Mouse (Mus musculus) embryonic facial prominence, embryonic 14.5 days (tissue): ENCODE measurements around the gene Prss53. TPM values are rescaled to one million over a fixed set of nuclear protein-coding genes. Genes with fewer than 3 reads are reported as not detected.

ENCODE experiments used
- ATAC-seq: fragments of 200-750 bp; cut with Nextera tagmentation; 2 replicates; pipeline ENCODE4 v1.8.0; 2017; ENCODE audit warnings: low read depth, moderate number of reproducible peaks, moderate TSS enrichment
- DNase-seq: peaks from one replicate; pipeline ENCODE4 v3.0.0-alpha.2; 2015; ENCODE audit warnings: low spot score
- H3K27ac ChIP-seq: fragments of 300-500 bp; sonication (generic); replicated peaks from 2 replicates; pipeline ENCODE4 v1.5.1; 2014; ENCODE audit warnings: low read depth, mild to moderate bottlenecking, low read length, moderate library complexity
- H3K27me3 ChIP-seq: fragments of 300-500 bp; sonication (generic); replicated peaks from 2 replicates; pipeline ENCODE4 v1.6.1; 2014; ENCODE audit warnings: low read length; ENCODE audit not compliant: control insufficient read depth, insufficient read depth
- H3K36me3 ChIP-seq: fragments of 300-500 bp; sonication (generic); 2 replicates; pipeline ENCODE4 v1.6.1; 2014; ENCODE audit warnings: low read length, mixed read lengths; ENCODE audit not compliant: control insufficient read depth, insufficient read depth
- H3K4me1 ChIP-seq: fragments of 300-500 bp; sonication (generic); 2 replicates; pipeline ENCODE4 v1.6.1; 2014; ENCODE audit warnings: antibody characterized with exemption, low read length; ENCODE audit not compliant: control insufficient read depth, insufficient read depth
- H3K4me2 ChIP-seq: fragments of 300-500 bp; sonication (generic); 2 replicates; pipeline ENCODE4 v1.6.1; 2014; ENCODE audit warnings: low read depth, mild to moderate bottlenecking, low read length, moderate library complexity, mixed read lengths
- H3K4me3 ChIP-seq: fragments of 300-500 bp; sonication (generic); 2 replicates; pipeline ENCODE4 v1.5.1; 2014; ENCODE audit warnings: low read depth, mild to moderate bottlenecking, low read length
- H3K9ac ChIP-seq: fragments of 300-500 bp; sonication (generic); 2 replicates; pipeline ENCODE4 v1.6.1; 2014; ENCODE audit warnings: low read depth, mild to moderate bottlenecking, low read length, moderate library complexity, mixed read lengths
- H3K9me3 ChIP-seq: fragments of 300-500 bp; sonication (generic); 2 replicates; pipeline ENCODE4 v1.6.1; 2016; ENCODE audit warnings: low read length; ENCODE audit not compliant: control insufficient read depth
- WGBS: fragments of 180-500 bp; shearing (Covaris S2); extraction: QIAGEN DNeasy Blood & Tissue Kit; methylation state at CpG from one replicate; pipeline ENCODE4 v1.1.7; 2014; 5-methylcytosine and 5-hydroxymethylcytosine counted together
- polyA plus RNA-seq: library from polyadenylated mRNA; unstranded; fragments of >200 nt; fragmentation: Nextera tagmentation; extraction: Ambion mirVana; gene quantifications from 2 replicates; pipeline ENCODE4 v1.2.1, GENCODE M21; 2014

Prss53 gene
- polyA plus RNA-seq, 1 experiment from 2014 or later, result 2.4 TPM

- H3K4me2 ChIP-seq, result no peak overlapping the region
- no peak overlapping the region for H3K4me3 ChIP-seq
- no peaks in the 10 kb centered on the region for H3K36me3 ChIP-seq
- DNase-seq (no peak), ATAC-seq (no peak)
- H3K4me1 ChIP-seq, result no peaks in the 10 kb centered on the region
- no peak overlapping the region for H3K9ac ChIP-seq
- no peak overlapping the region for H3K27ac ChIP-seq
- 90% methylated on average over 5 of the region's 5 CpGs for WGBS
- H3K27me3 ChIP-seq, result no peaks in the 10 kb centered on the region
- H3K9me3 ChIP-seq, result no peaks in the 10 kb centered on the region
Measured at GRCm38 (mm10) chr7:127837473-127837872, 53.3 kb downstream of the Prss53 start.

Other genes with a start within 250 kb of the Prss53 start
- gene Bcl7c, start 182.0 kb downstream of the Prss53 start, polyA plus RNA-seq, result 84.2 and 86.6 TPM in 2 replicates
- gene Ctf1, start 178.2 kb downstream of the Prss53 start, polyA plus RNA-seq, result 20.9 and 23.8 TPM in 2 replicates
- gene Ctf2, start 158.8 kb downstream of the Prss53 start, polyA plus RNA-seq, result 0.14 and 0.35 TPM in 2 replicates
- 3.0 and 3.8 TPM in 2 replicates for gene Fbxl19, start 146.4 kb downstream of the Prss53 start, polyA plus RNA-seq
- 10.4 and 11.9 TPM in 2 replicates for gene Orai3, start 121.2 kb downstream of the Prss53 start, polyA plus RNA-seq
- 23.0 and 24.1 TPM in 2 replicates for gene Setd1a, start 114.3 kb downstream of the Prss53 start, polyA plus RNA-seq
- gene Gm49388, start 105.4 kb downstream of the Prss53 start, polyA plus RNA-seq, result 0.43 TPM in 1 of 2 replicates, not detected in the other
- 22.2 and 23.5 TPM in 2 replicates for gene Hsd3b7, start 90.4 kb downstream of the Prss53 start, polyA plus RNA-seq
- 28.0 and 38.1 TPM in 2 replicates for gene Stx4a, start 66.7 kb downstream of the Prss53 start, polyA plus RNA-seq
- 3.4 and 5.2 TPM in 2 replicates for gene Stx1b, start 66.4 kb downstream of the Prss53 start, polyA plus RNA-seq
- gene Zfp646, start 14.7 kb downstream of the Prss53 start, polyA plus RNA-seq, result 13.3 and 14.0 TPM in 2 replicates
- gene Zfp668, start 14.1 kb downstream of the Prss53 start, polyA plus RNA-seq, result 11.2 and 14.7 TPM in 2 replicates
- not detected in 2 replicates for gene Gm21974, start 4.5 kb upstream of the Prss53 start, polyA plus RNA-seq
- 286 and 318 TPM in 2 replicates for gene Vkorc1, start 4.6 kb upstream of the Prss53 start, polyA plus RNA-seq
- gene Bckdk, start 13.1 kb upstream of the Prss53 start, polyA plus RNA-seq, result 121 and 125 TPM in 2 replicates
- 31.7 and 35.5 TPM in 2 replicates for gene Kat8, start 21.5 kb upstream of the Prss53 start, polyA plus RNA-seq
- gene Prss8, start 39.1 kb upstream of the Prss53 start, polyA plus RNA-seq, result 11.1 and 11.3 TPM in 2 replicates
- 10.6 and 11.1 TPM in 2 replicates for gene Prss36, start 55.8 kb upstream of the Prss53 start, polyA plus RNA-seq
- 46.3 and 58.2 TPM in 2 replicates for gene Fus, start 76.5 kb upstream of the Prss53 start, polyA plus RNA-seq
- gene Pycard, start 102.9 kb upstream of the Prss53 start, polyA plus RNA-seq, result 78.6 and 81.1 TPM in 2 replicates
- gene Trim72, start 113.0 kb upstream of the Prss53 start, polyA plus RNA-seq, result 4.2 and 5.3 TPM in 2 replicates
- gene Itgam, start 171.7 kb upstream of the Prss53 start, polyA plus RNA-seq, result 1.0 and 1.4 TPM in 2 replicates
- not detected in 2 replicates for gene Gm49368, start 171.7 kb upstream of the Prss53 start, polyA plus RNA-seq
- 0.10 TPM in 2 replicates for gene Itgax, start 238.6 kb upstream of the Prss53 start, polyA plus RNA-seq